Mouse (Mus musculus): Measurements from ENCODE around the gene Pigv. TPM values are rescaled to one million over a fixed set of nuclear protein-coding genes. Genes with fewer than 3 reads are reported as not detected.
A peak's percentile ranks its signal among the peaks of the same experiment; 100 is the strongest.

Gene Pigv
- polyA plus RNA-seq, 1 experiment from 2014 or later, result 20.2 TPM

- Histone ChIP-seq H3K4me2 (peak overlapping the region; percentile 73), H3K27ac (peak overlapping the region; percentile 100), H3K9me3 (no peaks in the 10 kb centered on the region), H3K9ac (peak overlapping the region; percentile 91), H3K4me3 (peak overlapping the region; percentile 63), H3K36me3 (no peaks in the 10 kb centered on the region), H3K4me1 (peaks cover 55% of the 10 kb centered on the region), H3K27me3 (no peaks in the 10 kb centered on the region)
- 2% methylated on average over 13 of the region's 13 CpGs for WGBS
- no peak for ATAC-seq (ENCODE audit: borderline replicate concordance, extremely low read depth, low FRiP score, low TSS enrichment)
These were observed 1.1 kb downstream of the Pigv start for GRCm38 (mm10) chr4:133671184-133671880.

- no peak overlapping the region for H3K27ac ChIP-seq
- peak overlapping the region; percentile 73; the same call in 1 of the 2 replicates for H3K4me2 ChIP-seq
- H3K4me1 ChIP-seq, result peaks cover 53% of the 10 kb centered on the region
- no peaks in the 10 kb centered on the region for H3K27me3 ChIP-seq
- no peaks in the 10 kb centered on the region for H3K9me3 ChIP-seq
- H3K9ac ChIP-seq, result no peak overlapping the region
- 46% methylated on average over 6 of the region's 6 CpGs for WGBS
- no peak for ATAC-seq (ENCODE audit: borderline replicate concordance, extremely low read depth, low FRiP score, low TSS enrichment)
- no peak overlapping the region for H3K4me3 ChIP-seq
- no peaks in the 10 kb centered on the region for H3K36me3 ChIP-seq
These were observed 2.7 kb downstream of the Pigv start for GRCm38 (mm10) chr4:133669652-133670210.

GRCm38 (mm10) chr4:133668537-133668936 is 3.9 kb downstream of the Pigv start:
- Histone ChIP-seq H3K27me3 (no peaks in the 10 kb centered on the region), H3K27ac (no peak overlapping the region), H3K9me3 (no peaks in the 10 kb centered on the region), H3K9ac (no peak overlapping the region), H3K4me1 (peaks cover 44% of the 10 kb centered on the region), H3K36me3 (no peaks in the 10 kb centered on the region), H3K4me3 (no peak overlapping the region), H3K4me2 (no peak overlapping the region)
- WGBS, result 67% methylated on average over 3 of the region's 3 CpGs
- ATAC-seq (ENCODE audit: borderline replicate concordance, extremely low read depth, low FRiP score, low TSS enrichment), result no peak

GRCm38 (mm10) chr4:133666199-133666598 is 6.2 kb downstream of the Pigv start:
- 74% methylated on average over 6 of the region's 6 CpGs for WGBS
- Histone ChIP-seq H3K9me3 (no peaks in the 10 kb centered on the region), H3K27me3 (no peaks in the 10 kb centered on the region), H3K9ac (no peak overlapping the region), H3K27ac (peak overlapping the region; percentile 29; the same call in 1 of the 2 replicates), H3K4me3 (no peak overlapping the region), H3K36me3 (peaks cover 8% of the 10 kb centered on the region), H3K4me2 (no peak overlapping the region), H3K4me1 (peaks cover 37% of the 10 kb centered on the region)
- no peak for ATAC-seq (ENCODE audit: borderline replicate concordance, extremely low read depth, low FRiP score, low TSS enrichment)

GRCm38 (mm10) chr4:133665118-133665517 is 7.3 kb downstream of the Pigv start:
- no peaks in the 10 kb centered on the region for H3K27me3 ChIP-seq
- WGBS, result 30% methylated on average over 11 of the region's 11 CpGs
- H3K9ac ChIP-seq, result 0 out of 2 replicates have a peak overlapping the region, but pooled peaks have one; percentile 8
- H3K9me3 ChIP-seq, result no peaks in the 10 kb centered on the region
- H3K36me3 ChIP-seq, result peaks cover 8% of the 10 kb centered on the region
- no peak overlapping the region for H3K4me3 ChIP-seq
- no peak overlapping the region for H3K4me2 ChIP-seq
- H3K4me1 ChIP-seq, result peaks cover 39% of the 10 kb centered on the region
- H3K27ac ChIP-seq, result peak overlapping the region; percentile 51; the same call in 1 of the 2 replicates
- no peak for ATAC-seq (ENCODE audit: borderline replicate concordance, extremely low read depth, low FRiP score, low TSS enrichment)

GRCm38 (mm10) chr4:133662945-133663344 is 9.5 kb downstream of the Pigv start:
- Histone ChIP-seq H3K9me3 (no peaks in the 10 kb centered on the region), H3K4me1 (peaks cover 51% of the 10 kb centered on the region), H3K4me3 (no peak overlapping the region), H3K36me3 (peaks cover 8% of the 10 kb centered on the region), H3K9ac (no peak overlapping the region), H3K4me2 (no peak overlapping the region), H3K27me3 (no peaks in the 10 kb centered on the region), H3K27ac (no peak overlapping the region)
- 67% methylated on average over 8 of the region's 8 CpGs for WGBS
- ATAC-seq (ENCODE audit: borderline replicate concordance, extremely low read depth, low FRiP score, low TSS enrichment), result no peak

GRCm38 (mm10) chr4:133662421-133662820 is 10.0 kb downstream of the Pigv start:
- peaks cover 8% of the 10 kb centered on the region for H3K36me3 ChIP-seq
- no peak overlapping the region for H3K4me2 ChIP-seq
- 85% methylated on average over 8 of the region's 8 CpGs for WGBS
- no peak overlapping the region for H3K9ac ChIP-seq
- H3K27ac ChIP-seq, result no peak overlapping the region
- no peak for ATAC-seq (ENCODE audit: borderline replicate concordance, extremely low read depth, low FRiP score, low TSS enrichment)
- peaks cover 56% of the 10 kb centered on the region for H3K4me1 ChIP-seq
- H3K9me3 ChIP-seq, result no peaks in the 10 kb centered on the region
- H3K4me3 ChIP-seq, result no peak overlapping the region
- no peaks in the 10 kb centered on the region for H3K27me3 ChIP-seq

GRCm38 (mm10) chr4:133660193-133661155 is 12.0 kb downstream of the Pigv start:
- Histone ChIP-seq H3K9me3 (no peaks in the 10 kb centered on the region), H3K4me1 (peaks cover 52% of the 10 kb centered on the region), H3K36me3 (peaks cover 8% of the 10 kb centered on the region), H3K27ac (peak overlapping the region; percentile 99), H3K9ac (peak overlapping the region; percentile 40), H3K4me3 (peak overlapping the region; percentile 37), H3K4me2 (peak overlapping the region; percentile 60), H3K27me3 (no peaks in the 10 kb centered on the region)
- 7% methylated on average over 10 of the region's 10 CpGs for WGBS
- peak; percentile 89 for ATAC-seq (ENCODE audit: borderline replicate concordance, extremely low read depth, low FRiP score, low TSS enrichment)

GRCm38 (mm10) chr4:133659497-133660192 is 12.8 kb downstream of the Pigv start:
- H3K36me3 ChIP-seq, result peaks cover 8% of the 10 kb centered on the region
- H3K4me1 ChIP-seq, result peaks cover 44% of the 10 kb centered on the region
- WGBS, result 4% methylated on average over 15 of the region's 15 CpGs
- peak; percentile 58 for ATAC-seq (ENCODE audit: borderline replicate concordance, extremely low read depth, low FRiP score, low TSS enrichment)
- H3K27me3 ChIP-seq, result no peaks in the 10 kb centered on the region
- H3K4me3 ChIP-seq, result peak overlapping the region; percentile 37
- H3K9ac ChIP-seq, result peak overlapping the region; percentile 40
- no peaks in the 10 kb centered on the region for H3K9me3 ChIP-seq
- H3K4me2 ChIP-seq, result peak overlapping the region; percentile 60
- peak overlapping the region; percentile 99 for H3K27ac ChIP-seq

GRCm38 (mm10) chr4:133658729-133659128 is 13.7 kb downstream of the Pigv start:
- no peak for ATAC-seq (ENCODE audit: borderline replicate concordance, extremely low read depth, low FRiP score, low TSS enrichment)
- H3K9ac ChIP-seq, result no peak overlapping the region

GRCm38 (mm10) chr4:133657829-133658458 is 14.5 kb downstream of the Pigv start:
- Histone ChIP-seq H3K4me2 (no peak overlapping the region), H3K27ac (no peak overlapping the region), H3K4me1 (peaks cover 43% of the 10 kb centered on the region), H3K27me3 (no peaks in the 10 kb centered on the region), H3K36me3 (peaks cover 8% of the 10 kb centered on the region), H3K9ac (no peak overlapping the region), H3K9me3 (no peaks in the 10 kb centered on the region), H3K4me3 (no peak overlapping the region)
- ATAC-seq (ENCODE audit: borderline replicate concordance, extremely low read depth, low FRiP score, low TSS enrichment), result no peak
- WGBS, result 47% methylated on average over 5 of the region's 5 CpGs

More at GRCm38 (mm10) chr4:133658729-133659128, 13.7 kb downstream of the Pigv start:
- H3K27ac ChIP-seq, result peak overlapping the region; percentile 99
- 40% methylated on average over 2 of the region's 2 CpGs for WGBS
- no peaks in the 10 kb centered on the region for H3K27me3 ChIP-seq
- peaks cover 43% of the 10 kb centered on the region for H3K4me1 ChIP-seq
- H3K4me3 ChIP-seq, result 0 out of 2 replicates have a peak overlapping the region, but pooled peaks have one; percentile 37
- peak overlapping the region; percentile 60 for H3K4me2 ChIP-seq
- no peaks in the 10 kb centered on the region for H3K9me3 ChIP-seq
- peaks cover 8% of the 10 kb centered on the region for H3K36me3 ChIP-seq
